Mouse (Mus musculus): ENCODE measurements at regions not wholly inside any gene's neighbourhood (a gene's known extent, or its start where the extent isn't known, plus 50 kb on each side); places are given as distances from the start of the nearest gene placed in this dataset.

- no peak for TF ChIP-seq CTCF (IDR thresholded peaks at IDR 0.05)
- TF ChIP-seq EP300 (IDR thresholded peaks at IDR 0.05), result no peak
These were observed 209.1 kb upstream of the Irx2 start for GRCm38 (mm10) chr13:72419532-72419931.
